ENCODE assay signal across 9 mouse cellular contexts in the genomic region with DNA sequence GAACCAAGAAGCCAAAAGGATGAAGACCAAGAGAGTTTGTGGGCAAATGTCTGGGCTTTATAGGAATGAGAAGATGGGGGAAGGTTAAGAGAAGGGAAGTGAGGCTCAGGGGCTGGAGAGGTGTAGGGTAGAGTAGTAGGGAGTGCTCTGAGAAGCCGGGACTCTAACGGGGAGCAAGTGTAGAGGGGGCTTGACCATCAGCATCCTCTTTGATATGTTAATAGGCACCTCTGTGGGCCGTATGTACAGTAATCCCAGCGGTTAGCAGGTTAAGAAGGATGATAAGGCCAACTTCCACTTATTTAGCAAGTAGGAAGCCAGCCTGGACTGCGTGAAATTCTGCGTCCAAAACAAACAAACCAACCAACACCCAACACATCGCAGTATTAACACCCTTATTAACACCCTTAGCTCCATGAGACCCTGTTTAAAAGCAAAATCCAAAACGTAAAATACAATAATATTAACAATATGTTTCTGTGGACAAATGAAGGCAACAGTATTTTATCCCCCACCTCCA. TPM values are rescaled to one million over a fixed set of nuclear protein-coding genes. Genes with fewer than 3 reads are reported as not detected.
DNase-seq lines count a peak whose midpoint lies in the region; ATAC-seq and TF ChIP-seq lines count a peak whose summit lies in the region.
"Had no signal": no experiment of that assay in that cellular context is flagged by ENCODE, and none has a peak within 500 bp of the region (broad histone marks: within the 10 kb centered on the region; RNA-seq: fewer than 3 reads in every experiment).

No protein-coding gene starts in this region.

- H3K36me3 ChIP-seq in heart, embryonic 12.5 days = no peaks in the 10 kb centered on the region
- no peaks in the 10 kb centered on the region for H3K36me3 ChIP-seq in hindbrain, embryonic 14.5 days (replicated peaks; ENCODE audit: control insufficient read depth, insufficient read depth)
- no peaks in the 10 kb centered on the region for H3K36me3 ChIP-seq in midbrain, embryonic 13.5 days

- TF ChIP-seq POLR2A in brain, embryonic 14.5 days (IDR thresholded peaks at IDR 0.05; ENCODE audit: borderline replicate concordance, extremely low read depth, insufficient read depth, insufficient read length, poor library complexity, severe bottlenecking) = no peak

- 11% methylated on average over 8 of the region's 8 CpGs for WGBS in heart, embryonic 12.5 days
- WGBS in hindbrain, embryonic 14.5 days = 7% methylated on average over 8 of the region's 8 CpGs
- 9% methylated on average over 8 of the region's 8 CpGs for WGBS in midbrain, embryonic 13.5 days

- peak overlapping the region; percentile 83 for H3K9ac ChIP-seq in heart, embryonic 12.5 days
- peak overlapping the region; percentile 77 for H3K9ac ChIP-seq in hindbrain, embryonic 14.5 days
- H3K9ac ChIP-seq in midbrain, embryonic 13.5 days (replicated peaks) = peak overlapping the region; percentile 81

- no peaks in the 10 kb centered on the region for H3K27me3 ChIP-seq in heart, embryonic 12.5 days (replicated peaks)
- H3K27me3 ChIP-seq in hindbrain, embryonic 14.5 days (ENCODE audit: control insufficient read depth, insufficient read depth, low read length) = no peaks in the 10 kb centered on the region
- no peaks in the 10 kb centered on the region for H3K27me3 ChIP-seq in midbrain, embryonic 13.5 days
- H3K27me3 ChIP-seq: CH12.LX had no signal

- no peaks in the 10 kb centered on the region for H3K9me3 ChIP-seq in heart, embryonic 12.5 days (replicated peaks)
- H3K9me3 ChIP-seq in hindbrain, embryonic 14.5 days (ENCODE audit: control insufficient read depth, low read length) = no peaks in the 10 kb centered on the region
- no peaks in the 10 kb centered on the region for H3K9me3 ChIP-seq in midbrain, embryonic 13.5 days

- ATAC-seq in heart, embryonic 12.5 days (ENCODE audit: insufficient number of reproducible peaks, low FRiP score) = no peak
- ATAC-seq in hindbrain, embryonic 14.5 days (ENCODE audit: low FRiP score) = no peak
- ATAC-seq in midbrain, embryonic 13.5 days = no peak

- peaks cover 13% of the 10 kb centered on the region for H3K4me1 ChIP-seq in heart, embryonic 12.5 days (replicated peaks)
- H3K4me1 ChIP-seq in hindbrain, embryonic 14.5 days (replicated peaks; ENCODE audit: control insufficient read depth, insufficient read depth, low read length) = peaks cover 37% of the 10 kb centered on the region
- peaks cover 38% of the 10 kb centered on the region for H3K4me1 ChIP-seq in midbrain, embryonic 13.5 days (replicated peaks)

- DNase-seq in heart, adult 9 months (ENCODE audit: low spot score in 2 of 2) = no peak
- DNase-seq in brain, embryonic 14.5 days (ENCODE audit: low read depth) = peak; percentile 23
- no peak for DNase-seq in hindbrain, embryonic 14.5 days (ENCODE audit: low spot score)
- DNase-seq in layer of hippocampus, postnatal 36 days = no peak
- no peak for DNase-seq in adrenal gland, adult 2 months
- no peak for DNase-seq in ovary, postnatal 14 days (ENCODE audit: low spot score)

- H3K27ac ChIP-seq in heart, embryonic 12.5 days (ENCODE audit: poor library complexity, severe bottlenecking) = peak overlapping the region; percentile 81
- H3K27ac ChIP-seq in hindbrain, embryonic 14.5 days = peak overlapping the region; percentile 96
- H3K27ac ChIP-seq in midbrain, embryonic 13.5 days = peak overlapping the region; percentile 94

- no peak for TF ChIP-seq CTCF in brain, embryonic 14.5 days (IDR thresholded peaks at IDR 0.05; ENCODE audit: borderline replicate concordance, extremely low read depth, insufficient read depth, insufficient read length)

- H3K4me2 ChIP-seq in heart, embryonic 12.5 days = peak overlapping the region; percentile 76
- H3K4me2 ChIP-seq in hindbrain, embryonic 14.5 days (replicated peaks) = peak overlapping the region; percentile 77
- peak overlapping the region; percentile 64 for H3K4me2 ChIP-seq in midbrain, embryonic 13.5 days (replicated peaks)

- H3K4me3 ChIP-seq in heart, embryonic 12.5 days = peak overlapping the region; percentile 50
- peak overlapping the region; percentile 35 for H3K4me3 ChIP-seq in hindbrain, embryonic 14.5 days (replicated peaks; ENCODE audit: low read length)
- peak overlapping the region; percentile 42 for H3K4me3 ChIP-seq in midbrain, embryonic 13.5 days (replicated peaks)

RNA-seq across cellular contexts. Expression of a gene that starts 0.5 kb away (rescaled TPM):
- 399 TPM in 2 replicates for polyA plus RNA-seq in heart, embryonic 12.5 days (2016; fragmentation: Nextera tagmentation; extraction: Ambion mirVana)
- polyA plus RNA-seq in brain, embryonic 14.5 days (2012; rRNA removed) = 749 and 826 TPM in 2 replicates
- polyA plus RNA-seq in hindbrain, embryonic 14.5 days (2014; fragmentation: Nextera tagmentation; extraction: Ambion mirVana) = 390 and 455 TPM in 2 replicates
- 639 and 664 TPM in 2 replicates for polyA plus RNA-seq in midbrain, embryonic 13.5 days (2015; fragmentation: Nextera tagmentation; extraction: Ambion mirVana)
- total RNA-seq in layer of hippocampus, postnatal 36 days (2021) = 100 to 1,000 TPM; 563 to 606 TPM
- 100 to 1,000 TPM; 322 to 545 TPM for total RNA-seq in adrenal gland, adult 2 months (2021)
- 1,031 and 1,277 TPM in 2 replicates for polyA plus RNA-seq in adrenal gland, adult 2 months (2012; rRNA removed)

RNA-seq across cellular contexts. Expression of a gene that starts 3.9 kb away (rescaled TPM):
- 6.9 and 7.3 TPM in 2 replicates for polyA plus RNA-seq in heart, embryonic 12.5 days (2016; fragmentation: Nextera tagmentation; extraction: Ambion mirVana)
- polyA plus RNA-seq in brain, embryonic 14.5 days (2012; rRNA removed) = 54.6 and 59.4 TPM in 2 replicates
- 75.4 and 78.4 TPM in 2 replicates for polyA plus RNA-seq in hindbrain, embryonic 14.5 days (2014; fragmentation: Nextera tagmentation; extraction: Ambion mirVana)
- 63.9 and 70.5 TPM in 2 replicates for polyA plus RNA-seq in midbrain, embryonic 13.5 days (2015; fragmentation: Nextera tagmentation; extraction: Ambion mirVana)
- total RNA-seq in layer of hippocampus, postnatal 36 days (2021) = 10 to 100 TPM in 1 of 2 experiments, 1 to 10 TPM in 1; 9.9 to 11.7 TPM
- 1 to 10 TPM; 4.3 to 6.7 TPM for total RNA-seq in adrenal gland, adult 2 months (2021)
- 8.7 and 12.0 TPM in 2 replicates for polyA plus RNA-seq in adrenal gland, adult 2 months (2012; rRNA removed)
- total RNA-seq: CH12.LX had no signal

RNA-seq across cellular contexts. Expression of a gene that starts 18.4 kb away (rescaled TPM):
- polyA plus RNA-seq in heart, embryonic 12.5 days (2016; fragmentation: Nextera tagmentation; extraction: Ambion mirVana) = 64.1 and 67.5 TPM in 2 replicates
- 110 and 150 TPM in 2 replicates for polyA plus RNA-seq in brain, embryonic 14.5 days (2012; rRNA removed)
- polyA plus RNA-seq in hindbrain, embryonic 14.5 days (2014; fragmentation: Nextera tagmentation; extraction: Ambion mirVana) = 179 and 183 TPM in 2 replicates
- 238 and 243 TPM in 2 replicates for polyA plus RNA-seq in midbrain, embryonic 13.5 days (2015; fragmentation: Nextera tagmentation; extraction: Ambion mirVana)
- total RNA-seq in layer of hippocampus, postnatal 36 days (2021) = 100 to 1,000 TPM; 297 to 300 TPM
- total RNA-seq in adrenal gland, adult 2 months (2021) = 10 to 100 TPM; 61.8 to 85.0 TPM
- 45.8 and 49.3 TPM in 2 replicates for polyA plus RNA-seq in adrenal gland, adult 2 months (2012; rRNA removed)

RNA-seq across cellular contexts. Expression of a gene that starts 39.1 kb away (rescaled TPM):
- polyA plus RNA-seq in heart, embryonic 12.5 days (2016; fragmentation: Nextera tagmentation; extraction: Ambion mirVana) = 878 and 903 TPM in 2 replicates
- polyA plus RNA-seq in brain, embryonic 14.5 days (2012; rRNA removed) = 824 and 1,130 TPM in 2 replicates
- 1,176 and 1,404 TPM in 2 replicates for polyA plus RNA-seq in hindbrain, embryonic 14.5 days (2014; fragmentation: Nextera tagmentation; extraction: Ambion mirVana)
- 1,286 and 1,324 TPM in 2 replicates for polyA plus RNA-seq in midbrain, embryonic 13.5 days (2015; fragmentation: Nextera tagmentation; extraction: Ambion mirVana)
- 100 to 1,000 TPM; 356 to 383 TPM for total RNA-seq in layer of hippocampus, postnatal 36 days (2021)
- 100 to 1,000 TPM; 447 to 451 TPM for total RNA-seq in adrenal gland, adult 2 months (2021)
- polyA plus RNA-seq in adrenal gland, adult 2 months (2012; rRNA removed) = 513 and 552 TPM in 2 replicates

RNA-seq across cellular contexts. Expression of a gene that starts 44.2 kb away (rescaled TPM):
- polyA plus RNA-seq in heart, embryonic 12.5 days (2016; fragmentation: Nextera tagmentation; extraction: Ambion mirVana) = 0.17 and 0.33 TPM in 2 replicates
- 2.8 and 3.7 TPM in 2 replicates for polyA plus RNA-seq in brain, embryonic 14.5 days (2012; rRNA removed)
- polyA plus RNA-seq in hindbrain, embryonic 14.5 days (2014; fragmentation: Nextera tagmentation; extraction: Ambion mirVana) = 0.74 and 0.90 TPM in 2 replicates
- 0.57 and 0.66 TPM in 2 replicates for polyA plus RNA-seq in midbrain, embryonic 13.5 days (2015; fragmentation: Nextera tagmentation; extraction: Ambion mirVana)
- under 1 TPM; 0.35 to 0.42 TPM for total RNA-seq in layer of hippocampus, postnatal 36 days (2021)
- total RNA-seq in adrenal gland, adult 2 months (2021) = not detected
- 0.28 and 0.54 TPM in 2 replicates for polyA plus RNA-seq in adrenal gland, adult 2 months (2012; rRNA removed)
